In genomic region chr2:166179457-166180101, GRCm38 (mm10) we compare ENCODE assay signal across 8 mouse cellular contexts. TPM values are rescaled to one million over a fixed set of nuclear protein-coding genes. Genes with fewer than 3 reads are reported as not detected.
DNase-seq lines count a peak whose midpoint lies in the region; ATAC-seq and TF ChIP-seq lines count a peak whose summit lies in the region.

No protein-coding gene starts in this region.

- no peaks in the 10 kb centered on the region for H3K27me3 ChIP-seq in spleen, adult 2 months (ENCODE audit: control insufficient read depth, insufficient read depth, low read length)

- no peak for TF ChIP-seq CTCF in spleen, adult 2 months (IDR thresholded peaks at IDR 0.05; ENCODE audit: extremely low read depth, insufficient read depth, insufficient read length, insufficient replicate concordance)

- peak overlapping the region; percentile 64; the same call in 1 of the 2 replicates for H3K27ac ChIP-seq in spleen, adult 2 months (ENCODE audit: insufficient read depth, low read length)

- H3K4me1 ChIP-seq in spleen, adult 2 months (ENCODE audit: control insufficient read depth, insufficient read depth, insufficient read length): peaks cover 4% of the 10 kb centered on the region; the same call in 1 of the 2 replicates

- no peaks in the 10 kb centered on the region for H3K36me3 ChIP-seq in spleen, adult 2 months (ENCODE audit: control insufficient read depth, insufficient read depth, low read length)

- no peak for DNase-seq in spleen, adult 2 months (ENCODE audit: low read depth in 1 of 2, low spot score in 2 of 2)
- DNase-seq in spleen, adult 12 weeks (ENCODE audit: low spot score): no peak
- DNase-seq in gastrocnemius, postnatal 25 days: peak; percentile 77
- DNase-seq in kidney, postnatal 36 days: peak; percentile 44 to 48
- DNase-seq in skeletal muscle tissue, adult 2 months (ENCODE audit: low read depth, low spot score): peak; percentile 67
- DNase-seq in ovary, postnatal 10 days (ENCODE audit: low spot score): no peak
- no peak for DNase-seq in cerebellum, adult 11 months

- H3K4me3 ChIP-seq in spleen, adult 2 months (ENCODE audit: extremely low read depth, insufficient read depth, insufficient read length): no peak overlapping the region

- 90% methylated on average over 4 of the region's 4 CpGs for WGBS in spleen, adult 2 months

- TF ChIP-seq POLR2A in spleen, adult 2 months (IDR thresholded peaks at IDR 0.05; ENCODE audit: low read depth, low read length): no peak

- no peak for ATAC-seq in megakaryocyte-erythroid progenitor cell, adult 5-6 weeks (replicated peaks; ENCODE audit: low FRiP score, low TSS enrichment, poor library complexity, severe bottlenecking)

RNA-seq across cellular contexts. Expression of gene Sulf2, which starts 24.1 kb away (rescaled TPM):
- 20.0 and 24.2 TPM in 2 replicates for polyA plus RNA-seq in spleen, adult 2 months (2012; rRNA removed)
- total RNA-seq in gastrocnemius, postnatal 25 days (2021): 10 to 100 TPM; 11.1 to 19.3 TPM
- 0.25 TPM in 1 of 2 replicates, not detected in the other for total RNA-seq in megakaryocyte-erythroid progenitor cell, adult 5-6 weeks (2014; fragmentation: Nextera tagmentation)
- 0.42 and 2.3 TPM in 2 replicates for total RNA-seq in megakaryocyte-erythroid progenitor cell, adult 5-6 weeks (2017)

Comparison
In these comparisons a context has a peak if more than half of its experiments do, and no peak if none do; other contexts are left out.
1. DNase-seq: peak in gastrocnemius, postnatal 25 days (single experiment), kidney, postnatal 36 days (2 of 2) and skeletal muscle tissue, adult 2 months (single experiment); none in spleen, adult 2 months (0 of 2), spleen, adult 12 weeks (single experiment), ovary, postnatal 10 days (single experiment) and cerebellum, adult 11 months (single experiment).